Mouse (Mus musculus) stomach, embryonic 14.5 days (tissue): Measurements from ENCODE around the gene Ttc26. TPM values are rescaled to one million over a fixed set of nuclear protein-coding genes. Genes with fewer than 3 reads are reported as not detected.
"Not testable (repeated sequence)": the region's sequence is repeated elsewhere in the genome, so short reads cannot be mapped to it uniquely, and the experiment has no call there.

Experiments
- ATAC-seq: fragments of 200-750 bp; cut with Nextera tagmentation; 2 replicates; pipeline ENCODE4 v1.8.0; 2017; ENCODE audit warnings: low read depth, moderate TSS enrichment; ENCODE audit not compliant: insufficient number of reproducible peaks, insufficient read depth, low FRiP score
- H3K27ac ChIP-seq: fragments of 300-500 bp; sonication (generic); 2 replicates; pipeline ENCODE4 v1.5.1; 2014; ENCODE audit warnings: mild to moderate bottlenecking, low read length, moderate library complexity, mixed read lengths
- H3K27me3 ChIP-seq: fragments of 300-500 bp; sonication (generic); 2 replicates; pipeline ENCODE4 v1.6.1; 2014; ENCODE audit warnings: low read length, control low read depth, mixed read lengths; ENCODE audit not compliant: control insufficient read depth, insufficient read depth
- H3K36me3 ChIP-seq: fragments of 300-500 bp; sonication (generic); 2 replicates; pipeline ENCODE4 v1.6.1; 2014; ENCODE audit warnings: mild to moderate bottlenecking, control low read depth, low read length, moderate library complexity, mixed read lengths; ENCODE audit not compliant: control insufficient read depth, insufficient read depth
- H3K4me1 ChIP-seq: fragments of 300-500 bp; sonication (generic); 2 replicates; pipeline ENCODE4 v1.6.1; 2014; ENCODE audit warnings: low read length, control low read depth, mixed read lengths; ENCODE audit not compliant: control insufficient read depth, insufficient read depth
- H3K4me2 ChIP-seq: fragments of 300-500 bp; sonication (generic); replicated peaks from 2 replicates; pipeline ENCODE4 v1.6.1; 2014; ENCODE audit warnings: low read depth, low read length, control low read depth
- H3K4me3 ChIP-seq: fragments of 300-500 bp; sonication (generic); 2 replicates; pipeline ENCODE4 v1.5.1; 2014; ENCODE audit warnings: low read depth, low read length, control low read depth
- H3K9ac ChIP-seq: fragments of 300-500 bp; sonication (generic); replicated peaks from 2 replicates; pipeline ENCODE4 v1.6.1; 2014; ENCODE audit warnings: low read depth, mild to moderate bottlenecking, control low read depth, low read length, moderate library complexity, mixed read lengths
- H3K9me3 ChIP-seq: fragments of 300-500 bp; sonication (generic); 2 replicates; pipeline ENCODE4 v1.6.1; 2016; ENCODE audit warnings: low read depth, low read length, control low read depth; ENCODE audit not compliant: control insufficient read depth
- WGBS: fragments of 180-500 bp; shearing (Covaris S2); extraction: QIAGEN DNeasy Blood & Tissue Kit; methylation state at CpG from one replicate; pipeline ENCODE4 v1.1.7; 2014; 5-methylcytosine and 5-hydroxymethylcytosine counted together
- polyA plus RNA-seq: library from polyadenylated mRNA; unstranded; fragments of >200 nt; fragmentation: Nextera tagmentation; extraction: Ambion mirVana; gene quantifications from 2 replicates; pipeline ENCODE4 v1.2.1, GENCODE M21; 2014

Ttc26 gene
- polyA plus RNA-seq, 1 experiment from 2014 or later, result 6.9 TPM

DNA sequence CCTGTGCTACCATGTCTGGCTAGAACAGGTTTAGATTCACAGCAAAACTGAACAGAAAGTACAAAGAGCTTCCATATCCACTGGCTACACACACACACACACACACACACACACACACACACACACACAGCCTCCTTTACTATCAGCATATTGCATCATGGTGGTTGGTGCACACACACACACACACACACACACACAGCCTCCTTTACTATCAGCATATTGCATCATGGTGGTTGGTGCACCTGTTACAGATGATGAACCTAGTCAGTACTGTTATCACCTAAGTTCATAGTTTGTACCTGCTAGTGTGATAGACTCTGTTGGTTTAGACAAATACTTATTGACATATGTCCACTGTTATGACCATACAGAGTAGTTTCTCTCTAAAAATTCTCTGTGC lies 75.2 kb downstream of the Ttc26 start:
- ATAC-seq, H3K4me3 ChIP-seq, H3K4me1 ChIP-seq, H3K4me2 ChIP-seq, H3K9me3 ChIP-seq, H3K27me3 ChIP-seq, H3K9ac ChIP-seq, H3K27ac ChIP-seq: not testable (repeated sequence)
- peaks cover 27% of the 10 kb centered on the region for H3K36me3 ChIP-seq

DNA sequence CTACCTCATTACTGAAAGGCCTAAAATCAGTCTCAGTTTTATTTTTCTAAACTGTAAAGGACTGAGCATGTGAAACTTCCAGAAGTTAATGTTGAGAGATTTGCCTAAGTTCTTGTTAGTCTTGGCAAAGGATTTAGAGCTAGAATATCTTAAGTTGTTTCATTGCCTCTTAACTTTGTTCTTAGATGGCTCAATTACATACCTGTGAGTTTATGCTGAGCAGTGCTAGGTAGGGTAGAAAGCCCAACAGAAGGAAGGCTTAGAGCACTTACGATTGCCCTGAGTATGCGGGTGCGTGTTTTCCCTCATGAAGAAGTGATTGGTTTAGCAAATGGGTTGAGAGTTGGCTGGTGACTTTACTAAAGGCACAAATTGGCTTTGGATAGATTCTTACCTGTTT lies 76.8 kb downstream of the Ttc26 start:
- Histone ChIP-seq H3K4me2 (no peak overlapping the region), H3K4me3 (no peak overlapping the region), H3K9ac (no peak overlapping the region), H3K9me3 (no peaks in the 10 kb centered on the region), H3K27ac (no peak overlapping the region), H3K36me3 (peaks cover 27% of the 10 kb centered on the region), H3K27me3 (no peaks in the 10 kb centered on the region), H3K4me1 (no peaks in the 10 kb centered on the region)
- no peak for ATAC-seq
- WGBS, result 96% methylated on average over 3 of the region's 3 CpGs

DNA sequence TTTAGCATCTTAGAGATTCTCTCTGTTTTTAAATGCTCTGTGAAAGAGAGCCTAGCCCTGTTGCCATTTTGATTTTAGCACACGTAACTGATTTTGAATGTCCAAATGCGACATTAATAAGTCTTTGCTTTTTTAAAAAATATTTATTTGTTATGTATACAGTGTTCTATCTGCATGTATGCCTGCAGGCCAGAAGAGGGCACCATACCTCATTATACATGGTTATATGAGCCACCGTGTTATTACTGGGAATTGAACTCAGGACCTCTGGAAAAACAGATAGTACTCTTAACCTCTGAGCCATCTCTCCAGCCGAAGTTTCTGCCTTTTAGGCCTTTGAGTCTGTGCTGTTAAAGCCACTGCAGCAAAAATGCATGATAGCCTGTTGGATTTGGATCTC lies 88.3 kb downstream of the Ttc26 start:
- no peak overlapping the region for H3K27ac ChIP-seq
- no peak for ATAC-seq
- H3K4me3 ChIP-seq, result no peak overlapping the region
- H3K36me3 ChIP-seq, result peaks cover 9% of the 10 kb centered on the region
- no peaks in the 10 kb centered on the region for H3K4me1 ChIP-seq
- H3K4me2 ChIP-seq, result no peak overlapping the region
- H3K27me3 ChIP-seq, result no peaks in the 10 kb centered on the region
- no peak overlapping the region for H3K9ac ChIP-seq
- WGBS, result 87% methylated on average over 4 of the region's 4 CpGs
- no peaks in the 10 kb centered on the region for H3K9me3 ChIP-seq

Other genes with a start within 250 kb of the Ttc26 start
- gene D630045J12Rik, start 127.5 kb upstream of the Ttc26 start, polyA plus RNA-seq, result 6.7 and 8.1 TPM in 2 replicates
- gene Zc3hav1l, start 82.2 kb upstream of the Ttc26 start, polyA plus RNA-seq, result 13.3 and 14.8 TPM in 2 replicates
- gene Zc3hav1, start 26.9 kb upstream of the Ttc26 start, polyA plus RNA-seq, result 5.8 and 6.3 TPM in 2 replicates
- 22.9 and 23.6 TPM in 2 replicates for gene Ubn2, start 52.5 kb downstream of the Ttc26 start, polyA plus RNA-seq
- 137 and 148 TPM in 2 replicates for gene Fmc1, start 152.0 kb downstream of the Ttc26 start, polyA plus RNA-seq
- 74.3 and 74.9 TPM in 2 replicates for gene Luc7l2, start 169.9 kb downstream of the Ttc26 start, polyA plus RNA-seq